ENCODE assay signal across 8 mouse cellular contexts in genomic region chrX:142682990-142683389, GRCm38 (mm10). TPM values are rescaled to one million over a fixed set of nuclear protein-coding genes. Genes with fewer than 3 reads are reported as not detected.
DNase-seq lines count a peak whose midpoint lies in the region; ATAC-seq lines count a peak whose summit lies in the region.

No protein-coding gene starts in this region.

- H3K9me3 ChIP-seq in embryonic facial prominence, embryonic 15.5 days (replicated peaks), result no peaks in the 10 kb centered on the region
- H3K9me3 ChIP-seq in hindbrain, embryonic 13.5 days, result no peaks in the 10 kb centered on the region
- no peaks in the 10 kb centered on the region for H3K9me3 ChIP-seq in midbrain, embryonic 14.5 days (ENCODE audit: control insufficient read depth, low read length)

- peak; percentile 48 to 73 for DNase-seq in adrenal gland, adult (ENCODE audit: inconsistent age in 2 of 2, low spot score in 1 of 2)
- no peak for DNase-seq in adrenal gland, postnatal 4 days (ENCODE audit: low spot score in 2 of 2)
- DNase-seq in liver, result peak; percentile 59
- DNase-seq in midbrain, embryonic 14.5 days, result no peak
- DNase-seq in left cerebral cortex, postnatal 25 days (ENCODE audit: low spot score in 2 of 2), result no peak
- DNase-seq in embryo, embryonic 9.5 days (ENCODE audit: extremely low spot score), result no peak

- intact Hi-C loops in left cerebral cortex, postnatal 25 days (cut with DNase I), result loop anchor here (5.0 kb wide), 3 partner anchors 44 to 291 kb away; partner anchors contain the start of gene Acsl4

- H3K4me2 ChIP-seq in embryonic facial prominence, embryonic 15.5 days (replicated peaks), result peak overlapping the region; percentile 58
- peak overlapping the region; percentile 61 for H3K4me2 ChIP-seq in hindbrain, embryonic 13.5 days
- peak overlapping the region; percentile 64 for H3K4me2 ChIP-seq in midbrain, embryonic 14.5 days (ENCODE audit: low read length)

- H3K27ac ChIP-seq in embryonic facial prominence, embryonic 15.5 days (replicated peaks), result no peak overlapping the region
- no peak overlapping the region for H3K27ac ChIP-seq in hindbrain, embryonic 13.5 days
- H3K27ac ChIP-seq in midbrain, embryonic 14.5 days (replicated peaks; ENCODE audit: low read depth, low read length), result no peak overlapping the region

- peaks cover 17% of the 10 kb centered on the region for H3K4me1 ChIP-seq in embryonic facial prominence, embryonic 15.5 days
- peaks cover 34% of the 10 kb centered on the region for H3K4me1 ChIP-seq in hindbrain, embryonic 13.5 days (replicated peaks)
- no peaks in the 10 kb centered on the region; the same call in 1 of the 2 replicates for H3K4me1 ChIP-seq in midbrain, embryonic 14.5 days (ENCODE audit: control insufficient read depth, insufficient read depth, low read length)

- peak overlapping the region; percentile 56 for H3K4me3 ChIP-seq in embryonic facial prominence, embryonic 15.5 days (replicated peaks)
- peak overlapping the region; percentile 58 for H3K4me3 ChIP-seq in hindbrain, embryonic 13.5 days
- H3K4me3 ChIP-seq in midbrain, embryonic 14.5 days (replicated peaks; ENCODE audit: low read depth, low read length), result peak overlapping the region; percentile 56

- no peak for ATAC-seq in embryonic facial prominence, embryonic 15.5 days (ENCODE audit: insufficient number of reproducible peaks, low FRiP score, low TSS enrichment, low read depth)
- no peak for ATAC-seq in hindbrain, embryonic 13.5 days (ENCODE audit: low FRiP score)
- no peak for ATAC-seq in midbrain, embryonic 14.5 days (ENCODE audit: low FRiP score, low TSS enrichment)

- H3K27me3 ChIP-seq in embryonic facial prominence, embryonic 15.5 days, result peaks cover 11% of the 10 kb centered on the region
- H3K27me3 ChIP-seq in hindbrain, embryonic 13.5 days, result peaks cover 32% of the 10 kb centered on the region; the same call in 1 of the 2 replicates
- no peaks in the 10 kb centered on the region for H3K27me3 ChIP-seq in midbrain, embryonic 14.5 days (ENCODE audit: control insufficient read depth, insufficient read depth, low read length)

- H3K9ac ChIP-seq in embryonic facial prominence, embryonic 15.5 days, result 0 out of 2 replicates have a peak overlapping the region, but pooled peaks have one; percentile 47
- H3K9ac ChIP-seq in hindbrain, embryonic 13.5 days, result peak overlapping the region; percentile 78; the same call in 1 of the 2 replicates
- H3K9ac ChIP-seq in midbrain, embryonic 14.5 days (replicated peaks; ENCODE audit: low read length), result no peak overlapping the region

- 42% methylated on average over 5 of the region's 5 CpGs for WGBS in embryonic facial prominence, embryonic 15.5 days
- WGBS in hindbrain, embryonic 13.5 days, result 46% methylated on average over 5 of the region's 5 CpGs
- 51% methylated on average over 5 of the region's 5 CpGs for WGBS in midbrain, embryonic 14.5 days

- H3K36me3 ChIP-seq in embryonic facial prominence, embryonic 15.5 days, result no peaks in the 10 kb centered on the region
- H3K36me3 ChIP-seq in hindbrain, embryonic 13.5 days, result no peaks in the 10 kb centered on the region
- no peaks in the 10 kb centered on the region for H3K36me3 ChIP-seq in midbrain, embryonic 14.5 days (ENCODE audit: control insufficient read depth, insufficient read depth, low read length)

RNA-seq across cellular contexts. Expression of gene Tmem164, which starts 1.8 kb away (rescaled TPM):
- 10 to 100 TPM; 64.3 to 68.8 TPM for total RNA-seq in adrenal gland, postnatal 4 days (2021)
- 47.3 and 48.1 TPM in 2 replicates for polyA plus RNA-seq in embryonic facial prominence, embryonic 15.5 days (2015; fragmentation: Nextera tagmentation; extraction: Ambion mirVana)
- polyA plus RNA-seq in hindbrain, embryonic 13.5 days (2015; fragmentation: Nextera tagmentation; extraction: Ambion mirVana), result 27.6 and 28.4 TPM in 2 replicates
- polyA plus RNA-seq in midbrain, embryonic 14.5 days (2014; fragmentation: Nextera tagmentation; extraction: Ambion mirVana), result 10.6 and 14.0 TPM in 2 replicates
- 10 to 100 TPM; 30.1 to 30.4 TPM for total RNA-seq in left cerebral cortex, postnatal 25 days (2021)

Comparison
In these comparisons a context has a peak if more than half of its experiments do, and no peak if none do; other contexts are left out.
1. DNase-seq: peak in adrenal gland, adult (2 of 2) and liver (single experiment); none in adrenal gland, postnatal 4 days (0 of 2), midbrain, embryonic 14.5 days (single experiment), left cerebral cortex, postnatal 25 days (0 of 2) and embryo, embryonic 9.5 days (single experiment).
2. Peak in every context shown above with its lines, with median percentiles within 50 percentile points of each other: H3K4me2 ChIP-seq and H3K4me3 ChIP-seq.